Mouse (Mus musculus): Measurements from ENCODE around the gene Slc39a8. TPM values are rescaled to one million over a fixed set of nuclear protein-coding genes. Genes with fewer than 3 reads are reported as not detected.

The Slc39a8 gene
- total RNA-seq, 1 experiment from 2014 or later, result 21.0 TPM

- peak; percentile 56 to 59; a peak in 2 of 4 replicates for ATAC-seq (replicated peaks in 1 of 2; ENCODE audit: insufficient read depth in 1 of 2, low FRiP score in 2 of 2, low TSS enrichment in 1 of 2, low read depth in 1 of 2, poor library complexity in 2 of 2, severe bottlenecking in 2 of 2)
These were observed 61.6 kb downstream of the Slc39a8 start for GRCm38 (mm10) chr3:135886659-135887027.

- no peak for ATAC-seq (replicated peaks in 1 of 2; ENCODE audit: insufficient read depth in 1 of 2, low FRiP score in 2 of 2, low TSS enrichment in 1 of 2, low read depth in 1 of 2, poor library complexity in 2 of 2, severe bottlenecking in 2 of 2)
These were observed 62.2 kb downstream of the Slc39a8 start for GRCm38 (mm10) chr3:135887033-135887855.

GRCm38 (mm10) chr3:135887856-135888155 is 62.7 kb downstream of the Slc39a8 start:
- no peak for ATAC-seq (replicated peaks in 1 of 2; ENCODE audit: insufficient read depth in 1 of 2, low FRiP score in 2 of 2, low TSS enrichment in 1 of 2, low read depth in 1 of 2, poor library complexity in 2 of 2, severe bottlenecking in 2 of 2)

GRCm38 (mm10) chr3:135889401-135889800 is 64.3 kb downstream of the Slc39a8 start:
- no peak for ATAC-seq (replicated peaks in 1 of 2; ENCODE audit: insufficient read depth in 1 of 2, low FRiP score in 2 of 2, low TSS enrichment in 1 of 2, low read depth in 1 of 2, poor library complexity in 2 of 2, severe bottlenecking in 2 of 2)

- ATAC-seq (replicated peaks in 1 of 2; ENCODE audit: insufficient read depth in 1 of 2, low FRiP score in 2 of 2, low TSS enrichment in 1 of 2, low read depth in 1 of 2, poor library complexity in 2 of 2, severe bottlenecking in 2 of 2), result no peak
These were observed 78.3 kb downstream of the Slc39a8 start for GRCm38 (mm10) chr3:135903366-135903765.

- no peak for ATAC-seq (replicated peaks in 1 of 2; ENCODE audit: insufficient read depth in 1 of 2, low FRiP score in 2 of 2, low TSS enrichment in 1 of 2, low read depth in 1 of 2, poor library complexity in 2 of 2, severe bottlenecking in 2 of 2)
These were observed 79.8 kb downstream of the Slc39a8 start for GRCm38 (mm10) chr3:135904881-135905280.

GRCm38 (mm10) chr3:135905729-135906128 is 80.7 kb downstream of the Slc39a8 start:
- no peak for ATAC-seq (replicated peaks in 1 of 2; ENCODE audit: insufficient read depth in 1 of 2, low FRiP score in 2 of 2, low TSS enrichment in 1 of 2, low read depth in 1 of 2, poor library complexity in 2 of 2, severe bottlenecking in 2 of 2)

- no peak for ATAC-seq (replicated peaks in 1 of 2; ENCODE audit: insufficient read depth in 1 of 2, low FRiP score in 2 of 2, low TSS enrichment in 1 of 2, low read depth in 1 of 2, poor library complexity in 2 of 2, severe bottlenecking in 2 of 2)
These were observed 81.9 kb downstream of the Slc39a8 start for GRCm38 (mm10) chr3:135907028-135907427.

- ATAC-seq (replicated peaks in 1 of 2; ENCODE audit: insufficient read depth in 1 of 2, low FRiP score in 2 of 2, low TSS enrichment in 1 of 2, low read depth in 1 of 2, poor library complexity in 2 of 2, severe bottlenecking in 2 of 2), result no peak
These were observed 90.9 kb downstream of the Slc39a8 start for GRCm38 (mm10) chr3:135915941-135916340.

GRCm38 (mm10) chr3:135918566-135919180 is 93.6 kb downstream of the Slc39a8 start:
- ATAC-seq (replicated peaks in 1 of 2; ENCODE audit: insufficient read depth in 1 of 2, low FRiP score in 2 of 2, low TSS enrichment in 1 of 2, low read depth in 1 of 2, poor library complexity in 2 of 2, severe bottlenecking in 2 of 2), result no peak

GRCm38 (mm10) chr3:135919305-135919704 is 94.2 kb downstream of the Slc39a8 start:
- no peak for ATAC-seq (replicated peaks in 1 of 2; ENCODE audit: insufficient read depth in 1 of 2, low FRiP score in 2 of 2, low TSS enrichment in 1 of 2, low read depth in 1 of 2, poor library complexity in 2 of 2, severe bottlenecking in 2 of 2)

- ATAC-seq (replicated peaks in 1 of 2; ENCODE audit: insufficient read depth in 1 of 2, low FRiP score in 2 of 2, low TSS enrichment in 1 of 2, low read depth in 1 of 2, poor library complexity in 2 of 2, severe bottlenecking in 2 of 2), result no peak
These were observed 101.7 kb downstream of the Slc39a8 start for GRCm38 (mm10) chr3:135926729-135927128.

GRCm38 (mm10) chr3:135928184-135928583 is 103.1 kb downstream of the Slc39a8 start:
- ATAC-seq (replicated peaks in 1 of 2; ENCODE audit: insufficient read depth in 1 of 2, low FRiP score in 2 of 2, low TSS enrichment in 1 of 2, low read depth in 1 of 2, poor library complexity in 2 of 2, severe bottlenecking in 2 of 2), result no peak

GRCm38 (mm10) chr3:135937455-135937854 is 112.4 kb downstream of the Slc39a8 start:
- ATAC-seq (replicated peaks in 1 of 2; ENCODE audit: insufficient read depth in 1 of 2, low FRiP score in 2 of 2, low TSS enrichment in 1 of 2, low read depth in 1 of 2, poor library complexity in 2 of 2, severe bottlenecking in 2 of 2), result no peak

Other genes starting within 250 kb of the Slc39a8 start
- 128 and 160 TPM in 2 replicates for gene Nfkb1, start 133.7 kb upstream of the Slc39a8 start, total RNA-seq (2017)